Mouse (Mus musculus): ENCODE data around the gene Dbnl. TPM values are rescaled to one million over a fixed set of nuclear protein-coding genes. Genes with fewer than 3 reads are reported as not detected.
"Not testable (repeated sequence)": the region's sequence is repeated elsewhere in the genome, so short reads cannot be mapped to it uniquely, and the experiment has no call there.

Gene Dbnl
- total RNA-seq, 4 experiments from 2014 or later = 10.3 to 13.1 (median 12.2) TPM

DNA sequence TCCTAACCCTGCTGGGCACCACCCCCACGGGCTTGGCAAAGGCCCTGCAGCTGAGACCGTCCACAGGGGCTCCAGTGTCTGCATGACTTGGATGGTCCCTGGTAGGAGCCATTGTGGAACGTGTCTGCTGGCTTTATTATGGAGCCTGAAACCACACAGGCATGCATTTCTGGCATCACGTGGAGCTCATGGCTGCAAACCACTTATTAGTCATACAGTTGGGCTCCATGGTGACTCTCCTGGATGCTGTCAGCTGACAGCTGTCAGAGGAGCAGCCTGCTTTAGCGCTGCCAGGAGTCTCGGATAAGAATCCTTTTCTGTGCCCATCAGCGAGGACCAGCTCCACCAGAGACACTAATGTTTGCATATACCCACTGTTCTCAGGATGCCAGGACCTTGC is 7.4 kb downstream of the Dbnl start:
- DNase-seq (ENCODE audit: low spot score in 2 of 2) = no peak

DNA sequence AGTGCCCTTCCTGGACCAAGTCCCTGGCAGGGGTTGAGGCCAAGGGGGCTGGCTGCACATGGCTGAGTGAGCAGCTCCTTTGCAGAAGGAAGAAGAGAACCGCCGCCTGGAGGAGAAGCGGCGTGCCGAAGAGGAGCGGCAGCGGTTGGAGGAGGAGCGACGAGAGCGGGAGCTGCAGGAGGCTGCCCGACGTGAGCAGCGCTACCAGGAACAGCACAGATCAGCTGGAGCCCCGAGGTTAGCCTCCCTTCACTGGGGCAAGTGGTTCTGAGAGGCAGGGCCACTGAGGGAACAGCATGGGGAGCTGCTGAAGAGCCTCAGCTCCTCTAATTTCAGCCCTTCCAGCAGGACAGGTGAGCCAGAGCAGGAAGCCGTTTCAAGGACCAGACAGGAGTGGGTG is 8.7 kb downstream of the Dbnl start:
- DNase-seq (ENCODE audit: low spot score in 2 of 2) = no peak

DNA sequence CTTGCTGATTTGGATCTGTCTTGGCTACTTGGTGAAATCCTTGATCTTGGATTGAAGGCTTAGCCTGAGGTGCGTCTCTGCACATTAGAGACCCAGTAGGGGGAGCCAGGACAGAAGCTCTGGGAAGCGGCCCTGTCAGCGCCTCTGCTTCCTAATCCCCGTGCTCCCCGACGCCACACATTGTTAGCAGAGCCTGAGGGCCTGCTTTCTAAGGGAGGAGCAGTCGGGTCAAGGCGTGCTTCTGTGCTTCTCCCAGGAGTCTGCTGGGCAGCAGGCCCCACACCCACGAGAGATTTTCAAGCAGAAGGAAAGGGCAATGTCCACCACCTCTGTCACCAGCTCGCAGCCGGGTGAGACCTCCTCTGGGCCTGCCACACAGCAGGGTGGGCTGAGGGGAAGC is 9.1 kb downstream of the Dbnl start:
- no peak for DNase-seq (ENCODE audit: low spot score in 2 of 2)

DNA sequence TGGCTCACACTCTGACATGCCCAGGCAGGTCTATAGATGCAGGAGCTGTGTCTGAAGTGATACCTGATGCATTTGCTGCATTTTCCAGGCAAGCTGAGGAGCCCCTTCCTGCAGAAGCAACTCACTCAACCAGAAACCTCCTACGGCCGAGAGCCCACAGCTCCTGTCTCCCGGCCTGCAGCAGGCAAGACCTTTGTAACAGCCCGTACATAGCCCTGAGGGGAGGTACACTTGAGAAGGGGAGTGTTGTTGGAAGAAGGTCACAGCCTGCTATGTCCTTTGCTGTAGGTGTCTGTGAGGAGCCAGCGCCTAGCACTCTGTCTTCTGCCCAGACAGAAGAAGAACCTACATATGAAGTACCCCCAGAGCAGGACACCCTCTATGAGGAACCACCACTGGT is 9.6 kb downstream of the Dbnl start:
- DNase-seq (ENCODE audit: low spot score in 2 of 2) = no peak

DNA sequence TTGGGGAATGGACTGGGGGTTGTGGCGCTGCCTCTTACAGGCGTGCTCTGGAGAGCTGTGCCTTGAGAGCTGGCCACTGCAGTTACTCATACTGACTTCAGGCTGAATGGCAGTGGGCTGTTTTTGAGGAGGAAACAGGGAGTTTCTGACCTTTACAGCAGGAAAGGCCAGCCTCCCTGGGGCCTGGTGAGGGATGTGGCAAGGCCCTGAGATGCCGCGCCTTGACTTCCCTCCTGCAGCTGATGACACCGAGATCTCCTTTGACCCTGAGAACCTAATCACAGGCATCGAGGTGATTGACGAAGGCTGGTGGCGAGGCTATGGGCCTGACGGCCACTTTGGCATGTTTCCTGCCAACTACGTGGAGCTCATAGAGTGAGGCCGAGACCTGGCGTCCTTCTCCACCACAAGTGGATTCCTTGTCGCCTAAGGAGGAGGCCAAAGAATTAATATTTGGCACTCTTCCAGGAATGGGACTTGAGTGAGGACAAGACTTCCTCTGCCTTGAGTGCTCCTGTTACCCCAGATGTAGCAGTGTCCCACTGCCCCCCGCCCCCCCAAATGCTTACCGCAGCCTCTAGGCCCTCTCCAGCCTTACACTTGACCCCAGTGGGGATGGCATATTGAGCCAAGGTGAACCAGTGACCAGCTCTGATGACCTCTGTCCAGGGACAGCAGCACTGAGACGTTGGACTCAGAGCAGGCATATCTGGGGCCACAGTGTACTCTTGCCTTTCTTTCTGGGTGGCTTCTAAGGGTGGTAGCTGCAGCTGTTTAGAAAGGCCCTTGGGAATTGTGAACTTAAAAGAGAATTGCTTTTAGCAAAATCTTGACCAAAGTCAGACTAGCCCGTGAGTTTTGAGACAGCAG is 11.6 kb downstream of the Dbnl start:
- DNase-seq (ENCODE audit: low spot score in 2 of 2) = peak in 1 of 2 experiments; percentile 62

DNA sequence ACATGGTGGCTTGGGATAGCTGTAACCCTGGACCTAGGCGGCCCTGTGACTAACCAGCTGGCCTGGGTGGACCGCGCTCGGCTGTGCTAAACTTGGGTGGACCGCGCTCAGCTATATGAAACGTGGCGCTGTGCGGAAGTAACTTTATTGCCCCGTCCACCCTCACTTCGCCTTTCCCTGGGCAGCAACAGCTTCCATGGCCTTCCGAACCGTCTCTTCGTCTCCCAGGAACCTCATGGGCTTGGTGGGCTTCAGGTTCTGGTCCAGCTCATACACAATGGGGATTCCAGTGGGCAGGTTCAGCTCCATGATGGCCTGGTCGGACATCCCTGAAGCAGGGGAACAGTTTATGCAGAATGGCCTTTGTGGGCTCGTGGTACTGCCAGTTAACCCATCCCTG is 13.2 kb downstream of the Dbnl start:
- DNase-seq (ENCODE audit: low spot score in 2 of 2) = no peak

DNA sequence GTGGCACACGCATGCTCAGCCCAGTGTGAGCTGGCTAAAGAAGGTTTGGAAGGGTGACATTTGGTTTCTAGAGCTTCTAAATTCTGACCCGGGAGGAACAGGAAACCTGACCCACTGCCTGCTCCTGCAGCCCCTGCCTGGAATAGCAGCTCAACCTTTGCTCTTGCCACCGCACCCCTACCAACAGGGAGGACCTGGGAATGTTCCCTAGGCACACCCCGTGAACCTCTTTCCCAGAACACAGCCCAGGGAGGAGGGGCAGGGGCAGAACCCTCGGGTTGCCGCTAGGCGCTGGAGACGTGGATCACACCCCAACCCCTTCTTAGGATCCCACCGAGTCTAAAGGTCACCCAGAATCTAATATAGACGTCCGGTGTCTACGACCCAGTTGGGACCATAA is 13.7 kb downstream of the Dbnl start:
- DNase-seq (ENCODE audit: low spot score in 2 of 2) = peak; percentile 78 to 88

DNA sequence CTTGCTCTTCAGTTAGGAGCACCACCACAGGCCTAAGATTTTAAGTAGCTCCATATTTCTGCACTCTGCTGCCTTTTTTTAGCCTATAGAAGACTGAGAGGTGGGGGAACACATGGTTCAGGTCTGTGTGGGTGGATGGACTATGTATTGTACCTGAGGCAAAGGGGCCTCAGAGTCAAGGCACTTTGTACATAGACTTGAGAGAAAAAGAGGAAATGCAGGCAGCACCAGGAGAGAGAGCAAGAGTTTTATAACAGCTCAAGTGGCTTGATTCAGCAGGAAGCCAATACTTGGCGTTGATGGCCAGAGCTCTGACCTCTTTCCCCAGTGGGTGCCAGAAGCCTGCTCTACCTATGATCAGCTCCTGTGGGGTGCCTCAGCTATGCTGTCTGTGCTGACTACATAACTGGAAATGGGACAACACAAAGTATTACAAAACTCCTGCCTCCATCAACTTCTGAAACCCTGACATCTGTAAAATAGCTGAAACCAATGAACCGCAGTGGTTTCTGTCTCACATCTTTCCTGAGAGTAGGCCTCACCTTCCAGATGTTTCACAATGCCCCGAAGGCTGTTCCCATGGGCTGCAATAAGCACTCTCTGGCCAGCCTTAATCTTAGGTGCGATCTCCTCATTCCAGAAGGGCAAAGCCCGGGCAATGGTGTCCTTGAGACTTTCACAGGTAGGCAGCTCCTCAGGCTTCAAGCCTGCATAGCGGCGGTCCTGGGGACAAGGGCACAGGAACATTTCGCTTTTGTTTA is 14.3 kb downstream of the Dbnl start:
- DNase-seq (ENCODE audit: low spot score in 2 of 2) = no peak

DNA sequence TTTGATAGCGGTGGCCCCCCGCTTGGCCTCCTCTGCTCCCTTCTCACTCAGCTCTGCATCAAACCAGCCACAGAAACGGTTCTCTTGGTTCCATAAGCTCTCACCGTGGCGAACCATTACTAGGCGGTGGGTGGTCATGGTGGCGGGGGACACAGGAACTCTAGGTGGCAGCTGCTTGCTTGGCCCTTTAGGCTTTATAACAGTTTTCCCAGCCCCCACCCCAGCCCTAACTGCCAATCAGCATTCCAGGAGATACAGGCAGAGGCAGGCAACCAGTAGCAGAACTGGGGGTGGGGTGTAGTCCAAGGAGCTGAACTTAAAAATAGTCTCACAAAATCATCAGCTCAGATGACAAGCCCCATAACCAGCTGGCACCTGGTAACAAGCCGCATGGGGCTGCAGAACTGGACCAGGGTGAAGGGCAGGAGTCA is 15.3 kb downstream of the Dbnl start, which contains the start of gene Pgam2:
Gene Pgam2 (minus strand): TSS at position 183 of the 431 bp plus-strand sequence.
- DNase-seq (ENCODE audit: low spot score in 2 of 2) = peak; percentile 71 to 80

DNA sequence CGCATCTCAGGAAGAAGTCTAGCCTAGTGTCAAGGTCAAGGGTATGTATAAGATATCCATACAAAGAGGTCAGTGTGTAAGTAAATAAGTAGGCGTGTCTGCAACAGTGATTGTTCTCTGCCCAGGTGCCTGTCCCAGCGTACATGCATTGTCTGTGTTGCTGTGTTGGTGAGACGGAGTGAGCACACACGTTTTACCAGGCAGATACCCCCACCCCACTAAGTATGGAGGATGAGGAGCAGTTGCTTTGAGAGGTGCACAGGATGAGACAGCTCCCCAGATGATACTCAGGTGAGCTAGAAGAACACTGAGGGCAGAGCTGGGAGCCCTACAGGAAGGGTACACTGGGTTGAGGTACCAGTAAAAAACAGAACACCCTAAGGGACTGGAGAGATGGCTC is 15.9 kb downstream of the Dbnl start:
- DNase-seq (ENCODE audit: low spot score in 2 of 2) = no peak

DNA sequence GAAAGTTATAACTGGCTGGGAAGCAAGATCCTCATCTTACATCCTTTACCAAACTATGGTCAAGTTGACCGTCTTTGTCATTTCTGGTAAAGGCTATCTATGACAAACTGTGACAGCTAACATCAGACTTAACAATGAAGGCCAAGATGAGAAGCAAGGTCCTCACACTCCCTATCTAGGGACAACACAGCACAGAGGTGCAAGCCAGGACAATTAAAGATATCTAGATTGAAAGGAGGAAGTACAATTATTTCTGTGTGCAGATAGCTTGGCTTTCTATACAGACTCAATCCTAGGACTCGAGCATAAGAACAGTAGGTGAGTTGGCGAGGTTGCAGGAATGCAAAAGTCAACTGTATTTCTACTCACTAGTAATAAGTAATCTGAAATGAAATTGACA is 17.4 kb downstream of the Dbnl start:
- no peak for DNase-seq (ENCODE audit: low spot score in 2 of 2)

DNA sequence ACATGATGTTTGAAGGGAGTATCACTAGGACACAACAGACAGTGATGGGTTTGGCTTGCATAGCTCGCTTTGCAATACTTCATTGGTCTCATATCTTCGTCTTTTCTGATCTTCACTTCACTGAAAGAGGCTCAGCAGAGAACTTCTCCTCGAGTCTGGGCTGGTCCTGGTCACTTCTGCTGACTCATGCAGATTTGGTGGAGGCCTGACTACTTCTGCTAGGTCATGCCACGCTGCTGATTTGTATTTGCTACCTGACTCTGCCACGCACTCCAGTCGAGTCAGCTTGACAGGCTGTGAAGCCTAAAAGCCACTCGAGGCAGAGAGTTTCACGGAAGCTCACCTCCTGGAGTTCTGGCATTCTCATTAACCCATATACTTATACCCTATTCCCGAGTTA is 19.7 kb downstream of the Dbnl start:
- no peak for DNase-seq (ENCODE audit: low spot score in 2 of 2)

DNA sequence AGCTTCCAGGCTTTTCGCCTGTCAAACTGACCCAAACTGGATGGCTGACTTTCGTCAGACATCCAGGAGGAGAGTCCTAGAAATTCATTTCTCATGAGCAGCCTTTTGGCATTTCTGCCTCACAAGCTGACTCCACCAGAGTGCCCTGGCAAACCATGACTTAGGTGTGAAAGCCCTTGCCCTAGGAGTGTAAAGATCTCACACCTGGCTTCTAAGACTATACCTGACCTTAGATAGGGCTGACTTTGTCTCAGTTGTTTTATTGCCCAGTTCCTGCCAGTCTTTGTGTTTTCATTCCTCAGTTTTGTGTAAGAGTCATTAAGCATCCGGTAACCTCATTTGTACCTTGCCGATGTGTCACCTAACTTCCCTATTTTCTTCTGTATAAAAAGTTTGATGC is 21.2 kb downstream of the Dbnl start:
- not testable (repeated sequence) for DNase-seq (ENCODE audit: low spot score in 2 of 2)

DNA sequence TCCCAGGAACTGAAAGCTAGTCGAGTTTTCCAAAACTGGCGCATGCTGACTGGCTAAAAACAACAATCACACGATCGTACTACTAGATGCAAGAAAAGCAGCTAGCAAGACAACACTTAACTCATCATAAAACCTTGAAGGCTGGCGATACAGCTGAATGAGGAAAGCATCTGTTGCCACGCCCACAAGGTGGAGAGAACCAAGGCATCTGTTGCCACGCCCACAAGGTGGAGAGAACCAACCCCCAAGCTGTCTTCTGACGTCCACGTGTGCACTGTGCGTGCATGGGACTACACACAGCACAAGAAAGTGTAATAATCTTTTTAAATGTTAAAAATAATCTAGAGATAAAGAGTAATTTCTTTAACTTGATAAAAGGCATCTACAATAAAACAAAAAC is 25.1 kb downstream of the Dbnl start:
- no peak for DNase-seq (ENCODE audit: low spot score in 2 of 2)

DNA sequence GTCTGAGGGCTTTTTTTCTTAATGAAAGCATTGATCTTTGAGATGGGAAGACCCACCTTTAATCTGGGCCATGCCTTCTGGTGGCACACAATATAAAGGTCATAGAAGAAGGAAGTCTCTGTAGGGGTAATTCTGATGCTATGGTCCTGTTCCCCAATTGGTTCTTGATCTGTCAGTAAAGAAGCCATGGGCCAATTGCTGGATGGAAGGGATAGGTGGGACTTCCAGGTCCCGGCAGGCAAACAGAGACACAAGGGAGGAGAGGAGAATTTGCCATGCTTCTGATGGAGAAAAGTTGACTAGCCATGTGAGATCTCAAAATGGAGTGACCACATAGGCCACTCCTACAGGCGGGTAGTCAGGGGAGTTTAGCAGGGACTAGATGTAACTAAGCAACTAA is 30.9 kb downstream of the Dbnl start:
- no peak for DNase-seq (ENCODE audit: low spot score in 2 of 2)

DNA sequence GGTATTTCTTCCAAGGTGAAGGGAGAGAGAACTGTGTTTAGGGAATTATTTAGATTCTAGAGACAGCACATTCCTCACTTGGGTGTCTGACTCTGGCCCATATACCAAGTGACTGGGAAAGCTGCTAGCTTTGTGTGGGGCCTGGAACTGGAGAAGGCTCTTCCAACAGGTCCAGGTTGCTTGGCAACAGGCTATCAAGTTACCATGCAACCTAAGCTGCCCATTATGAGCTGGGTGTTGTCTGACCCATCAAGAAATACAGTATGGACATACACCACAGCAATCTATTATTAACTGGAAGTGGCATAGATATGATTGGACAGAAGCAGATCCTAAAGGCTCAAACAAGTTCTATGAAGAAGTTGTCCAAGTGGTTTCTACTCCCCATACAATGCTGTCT is 37.1 kb downstream of the Dbnl start:
- DNase-seq (ENCODE audit: low spot score in 2 of 2) = no peak

DNA sequence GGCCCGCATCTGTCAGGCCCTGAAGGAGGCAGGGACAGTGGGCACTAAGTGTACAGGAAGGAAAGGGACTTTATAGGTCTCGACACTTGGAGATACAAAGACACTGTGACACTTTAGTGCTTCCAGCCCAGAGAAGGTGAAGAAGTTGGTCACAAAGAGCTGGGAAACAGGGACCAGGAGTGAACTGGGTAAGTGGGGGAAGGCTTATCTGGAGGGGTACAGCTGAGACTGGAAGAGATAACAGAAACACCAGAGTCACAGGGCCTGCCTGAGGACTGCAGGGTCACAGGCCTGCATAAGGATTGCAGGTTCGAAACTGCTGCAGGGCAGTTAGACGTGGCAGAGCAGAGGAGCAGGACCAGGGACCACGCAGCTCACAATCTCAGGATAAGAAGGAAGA is 39.6 kb downstream of the Dbnl start:
- no peak for DNase-seq (ENCODE audit: low spot score in 2 of 2)

DNA sequence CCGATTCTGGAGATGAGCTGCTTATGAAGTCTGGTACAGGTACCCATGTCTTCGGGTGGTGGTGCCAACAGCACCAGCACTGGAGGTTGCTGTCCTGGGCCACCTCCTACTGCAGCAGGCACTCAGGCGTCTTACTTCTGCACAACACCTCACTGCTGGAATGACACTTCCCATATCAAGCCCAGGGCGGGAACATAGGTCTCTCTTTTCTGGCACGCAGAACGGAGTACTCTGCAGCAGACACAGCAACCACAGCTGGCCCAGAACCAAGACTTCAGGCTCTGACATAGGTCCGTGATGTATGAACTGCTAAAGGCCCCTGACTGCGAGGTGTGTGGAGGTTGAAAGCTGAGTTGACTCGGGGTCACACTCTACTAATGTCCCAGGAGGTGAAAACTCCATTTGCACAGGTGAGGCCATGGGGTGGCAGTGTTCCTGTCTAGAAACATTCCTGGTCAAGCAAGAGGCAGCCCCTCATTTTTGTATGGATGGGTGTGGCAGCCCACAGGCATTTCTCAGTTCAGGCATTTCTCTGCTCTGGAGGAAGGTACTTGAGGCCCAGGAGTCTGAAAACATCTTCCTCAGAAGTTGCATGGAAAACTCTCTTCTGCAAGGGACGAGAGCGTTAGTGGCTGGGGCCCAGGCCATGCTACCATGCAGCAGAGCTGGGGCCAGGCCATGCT is 40.4 kb downstream of the Dbnl start:
- DNase-seq (ENCODE audit: low spot score in 2 of 2) = no peak

DNA sequence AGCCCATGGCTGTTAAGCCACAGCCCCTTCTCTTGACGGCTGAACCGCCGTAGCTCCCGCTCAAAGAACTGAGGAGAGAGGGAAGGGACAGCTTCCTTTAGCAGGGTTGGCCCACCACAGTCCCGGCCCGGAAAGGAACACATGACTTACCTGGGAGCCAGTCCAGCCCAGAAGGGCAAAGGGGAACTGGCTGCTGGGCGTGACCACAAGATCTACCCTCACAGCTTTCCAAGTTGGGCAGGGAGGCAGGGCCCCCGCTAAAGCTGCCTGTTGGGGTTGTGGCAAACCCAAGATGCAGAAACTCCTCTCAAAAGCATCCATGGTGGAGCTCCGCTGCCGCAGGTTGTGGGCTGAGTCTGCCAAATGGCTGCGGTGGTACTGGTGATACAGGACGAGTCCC is 41.0 kb downstream of the Dbnl start:
- DNase-seq (ENCODE audit: low spot score in 2 of 2) = peak in 1 of 2 experiments; percentile 41

DNA sequence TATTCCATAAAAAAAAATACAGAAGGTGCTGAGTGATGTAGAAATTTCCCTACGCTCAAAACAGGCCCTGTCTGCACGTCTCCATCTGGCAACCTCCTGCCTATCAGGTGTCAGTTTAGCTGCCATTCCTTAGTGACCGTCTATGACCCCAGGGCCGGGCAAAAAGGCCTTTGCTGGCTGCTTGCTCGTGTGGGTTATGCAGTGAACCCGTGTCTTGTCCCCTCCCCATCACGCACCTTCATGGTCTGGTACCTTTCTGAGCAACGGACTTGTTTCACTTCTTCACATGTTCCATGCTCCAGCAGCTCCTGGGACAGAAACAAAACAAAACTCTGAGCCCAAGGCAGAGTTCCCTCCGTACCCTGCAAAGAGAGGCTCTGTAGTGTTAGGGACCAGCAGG is 46.2 kb downstream of the Dbnl start:
- peak in 1 of 2 experiments; percentile 29 for DNase-seq (ENCODE audit: low spot score in 2 of 2)

DNA sequence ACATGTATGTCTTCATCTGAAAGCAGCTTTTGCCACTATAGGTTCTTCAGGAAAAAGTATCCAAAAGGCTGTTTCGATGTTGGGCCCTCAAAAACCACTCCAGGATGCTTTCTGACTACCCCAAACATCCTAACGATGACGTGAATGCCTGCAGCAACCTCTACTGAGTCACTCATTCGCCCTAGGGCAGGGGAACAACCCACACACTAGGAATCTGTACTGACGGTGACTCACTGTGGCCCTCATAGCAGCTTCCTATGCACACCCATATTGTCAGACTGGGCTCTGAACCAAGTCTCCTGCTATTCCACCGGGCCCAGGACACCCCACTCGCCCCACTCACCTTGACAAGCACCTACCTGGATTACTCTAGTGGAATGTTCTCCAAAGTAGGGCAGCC is 46.8 kb downstream of the Dbnl start:
- DNase-seq (ENCODE audit: low spot score in 2 of 2) = no peak

DNA sequence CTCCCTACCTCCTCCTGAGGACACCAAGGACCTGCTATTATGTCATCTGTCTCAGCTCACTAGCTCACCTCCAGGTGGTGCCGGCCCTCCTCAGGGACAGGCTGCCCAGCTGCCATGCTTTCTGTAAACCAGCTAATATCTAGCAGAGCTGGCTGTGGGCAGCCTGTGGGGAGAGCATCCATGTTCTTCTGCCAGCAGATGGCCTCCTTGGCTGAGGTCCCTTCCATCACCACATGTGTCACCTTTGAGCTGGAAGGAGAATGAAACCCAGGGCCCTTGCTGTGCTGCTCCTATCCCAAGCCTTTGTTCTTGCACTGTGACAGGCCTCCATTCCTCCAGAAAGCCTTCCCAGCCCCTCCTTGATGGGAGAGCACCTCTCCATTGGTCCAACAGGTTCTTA is 47.8 kb downstream of the Dbnl start:
- peak in 1 of 2 experiments; percentile 40 for DNase-seq (ENCODE audit: low spot score in 2 of 2)
